Mouse (Mus musculus): ENCODE data around the gene Olfr666. TPM values are rescaled to one million over a fixed set of nuclear protein-coding genes. Genes with fewer than 3 reads are reported as not detected.
A peak's percentile ranks its signal among the peaks of the same experiment; 100 is the strongest.
"Not testable (repeated sequence)": the region's sequence is repeated elsewhere in the genome, so short reads cannot be mapped to it uniquely, and the experiment has no call there.

Olfr666 gene
- polyA plus RNA-seq, 1 experiment, result not detected

DNA sequence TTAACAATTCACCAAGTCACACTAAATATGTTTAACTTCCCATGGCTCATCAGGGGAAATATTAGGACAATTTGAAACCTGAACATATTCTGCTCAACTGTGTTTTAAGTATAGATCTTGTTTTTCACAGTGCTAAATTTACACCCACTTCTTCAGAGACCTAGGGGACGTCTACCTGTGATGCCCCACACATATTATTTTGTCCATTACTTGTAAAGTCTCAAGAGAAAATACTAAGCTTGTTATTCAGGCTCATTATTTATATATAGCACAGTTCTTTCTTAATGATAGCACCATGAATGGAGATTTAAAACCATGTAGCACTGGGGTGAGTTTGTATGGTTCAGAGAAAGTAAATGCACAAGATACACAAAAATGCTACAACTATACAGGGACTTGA is 18.0 kb downstream of the Olfr666 start, which contains the start of gene Olfr665:
Olfr665 (plus strand) TSS at position 301 of the 400 bp plus-strand sequence.
- Histone ChIP-seq H3K4me2 (ENCODE audit: low read depth) (no peak within 1 kb of the TSS), H3K36me3 (ENCODE audit: control insufficient read depth, insufficient read depth) (no peaks in the 10 kb centered on the region), H3K79me2 (ENCODE audit: control insufficient read depth, insufficient read depth) (no peaks in the 10 kb centered on the region), H3K27me3 (ENCODE audit: control insufficient read depth, insufficient read depth, insufficient read length) (no peaks in the 10 kb centered on the region), H3ac (ENCODE audit: control insufficient read depth, insufficient read length) (no peak within 1 kb of the TSS), H3K4me3 (no peak within 1 kb of the TSS)
- TF ChIP-seq SRF (IDR thresholded peaks at IDR 0.05; ENCODE audit: control insufficient read depth, insufficient read length, low read depth) (no peak), POLR2A (IDR thresholded peaks at IDR 0.05; ENCODE audit: insufficient read length, low read depth) (no peak), E2F4 (IDR thresholded peaks at IDR 0.05; ENCODE audit: insufficient read depth) (no peak), MYOG (IDR thresholded peaks at IDR 0.05; ENCODE audit: control insufficient read depth in 1 of 3, insufficient read depth in 1 of 3, insufficient read length in 2 of 3, low read depth in 2 of 3) (no peak), REST (IDR thresholded peaks at IDR 0.05; ENCODE audit: insufficient read depth, insufficient read length) (no peak), TCF12 (IDR thresholded peaks at IDR 0.05; ENCODE audit: insufficient read depth, poor library complexity, severe bottlenecking) (no peak), CEBPB (IDR thresholded peaks at IDR 0.05; ENCODE audit: insufficient read depth, poor library complexity, severe bottlenecking) (no peak), USF1 (IDR thresholded peaks at IDR 0.05; ENCODE audit: low read depth) (no peak), MYOD1 (IDR thresholded peaks at IDR 0.05; ENCODE audit: control insufficient read depth in 1 of 3, insufficient read length in 2 of 3, low read depth in 2 of 3) (no peak), MAX (IDR thresholded peaks at IDR 0.05; ENCODE audit: low read depth) (no peak), POLR2AphosphoS2 (IDR thresholded peaks at IDR 0.05; ENCODE audit: insufficient read length, low read depth) (no peak), TCF3 (IDR thresholded peaks at IDR 0.05; ENCODE audit: insufficient read length, low read depth) (no peak)

DNA sequence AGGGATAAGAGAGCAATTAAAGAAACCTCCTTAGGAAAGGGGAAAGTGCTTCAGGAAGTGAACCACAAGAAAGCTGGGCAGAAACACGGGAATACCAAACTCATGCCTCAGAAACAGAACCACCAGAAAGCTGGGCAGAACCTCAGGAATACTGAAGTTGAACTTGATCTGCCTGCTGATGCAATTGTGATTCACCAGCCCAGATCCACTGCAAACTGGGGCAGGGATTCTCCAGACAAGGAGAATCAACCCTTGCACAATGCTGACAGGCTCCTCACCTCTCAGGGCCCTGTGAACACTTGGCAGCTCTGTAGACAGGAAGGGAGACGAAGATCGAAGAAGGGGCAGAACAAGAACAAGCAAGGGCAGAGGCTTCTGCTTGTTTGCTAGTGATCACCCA is 34.4 kb downstream of the Olfr666 start:
- Histone ChIP-seq H3K4me2 (ENCODE audit: low read depth) (peak overlapping the region; percentile 52), H3K4me3 (no peak overlapping the region), H3K36me3 (ENCODE audit: control insufficient read depth, insufficient read depth) (peaks cover 6% of the 10 kb centered on the region), H3K27me3 (ENCODE audit: control insufficient read depth, insufficient read depth, insufficient read length) (no peaks in the 10 kb centered on the region), H3K79me2 (ENCODE audit: control insufficient read depth, insufficient read depth) (no peaks in the 10 kb centered on the region), H3ac (ENCODE audit: control insufficient read depth, insufficient read length) (no peak overlapping the region)
- TF ChIP-seq POLR2AphosphoS2 (IDR thresholded peaks at IDR 0.05; ENCODE audit: insufficient read length, low read depth) (no peak), REST (IDR thresholded peaks at IDR 0.05; ENCODE audit: insufficient read depth, insufficient read length) (no peak), SRF (IDR thresholded peaks at IDR 0.05; ENCODE audit: control insufficient read depth, insufficient read length, low read depth) (no peak), CEBPB (IDR thresholded peaks at IDR 0.05; ENCODE audit: insufficient read depth, poor library complexity, severe bottlenecking) (peak; percentile 82), MYOD1 (IDR thresholded peaks at IDR 0.05; ENCODE audit: control insufficient read depth in 1 of 3, insufficient read length in 2 of 3, low read depth in 2 of 3) (no peak), E2F4 (IDR thresholded peaks at IDR 0.05; ENCODE audit: insufficient read depth) (no peak), TCF12 (IDR thresholded peaks at IDR 0.05; ENCODE audit: insufficient read depth, poor library complexity, severe bottlenecking) (no peak)

DNA sequence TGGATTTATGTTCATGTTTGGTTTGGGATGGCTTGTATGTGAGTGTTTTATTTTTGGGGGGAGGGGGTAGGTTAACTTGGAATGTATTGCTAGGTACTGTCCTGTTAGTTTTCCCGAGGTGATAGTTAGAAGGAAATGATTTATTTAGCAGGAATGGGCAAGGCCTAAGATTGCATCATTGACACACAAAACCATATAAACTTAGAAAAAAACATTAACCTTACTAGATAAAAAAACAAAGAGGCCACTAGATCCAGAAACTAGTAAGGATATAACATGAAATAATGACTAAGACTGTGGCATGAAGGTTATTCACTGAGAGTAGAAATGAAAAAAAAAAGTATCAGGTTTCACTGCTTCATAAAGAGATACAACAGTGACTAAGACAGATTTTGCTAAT is 38.1 kb downstream of the Olfr666 start:
- H3K79me2 ChIP-seq (ENCODE audit: control insufficient read depth, insufficient read depth), result no peaks in the 10 kb centered on the region
- TF ChIP-seq POLR2AphosphoS2 (IDR thresholded peaks at IDR 0.05; ENCODE audit: insufficient read length, low read depth), result no peak
- TF ChIP-seq CEBPB (IDR thresholded peaks at IDR 0.05; ENCODE audit: insufficient read depth, poor library complexity, severe bottlenecking), result peak; percentile 74
- peak overlapping the region; percentile 48 for H3K4me2 ChIP-seq (ENCODE audit: low read depth)
- peak overlapping the region; percentile 16 for H3K4me3 ChIP-seq
- H3K27me3 ChIP-seq (ENCODE audit: control insufficient read depth, insufficient read depth, insufficient read length), result no peaks in the 10 kb centered on the region
- H3ac ChIP-seq (ENCODE audit: control insufficient read depth, insufficient read length), result no peak overlapping the region
- peaks cover 6% of the 10 kb centered on the region for H3K36me3 ChIP-seq (ENCODE audit: control insufficient read depth, insufficient read depth)

DNA sequence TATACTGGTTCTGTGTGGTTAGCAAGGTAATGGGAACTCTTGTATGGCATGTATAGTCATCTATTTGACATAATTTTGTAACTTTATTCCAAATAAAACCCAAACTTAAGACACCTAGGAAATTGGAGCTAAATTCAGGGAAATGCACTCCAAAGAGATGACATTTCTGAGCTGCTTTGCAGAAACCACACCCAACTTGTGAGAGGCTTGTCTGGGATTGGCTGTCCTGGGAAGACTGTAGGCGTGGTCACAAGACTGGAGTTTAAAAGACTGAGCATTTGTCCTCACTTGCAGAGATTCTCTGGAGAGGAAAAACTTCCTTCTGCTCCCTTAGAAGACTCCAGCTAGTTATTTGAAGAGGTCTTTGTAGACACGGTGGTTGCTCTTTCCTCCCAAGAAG is 39.0 kb downstream of the Olfr666 start, which contains the start of gene Usp17la:
Usp17la (plus strand) TSS at position 301 of the 400 bp plus-strand sequence.
- H3K27me3 ChIP-seq (ENCODE audit: control insufficient read depth, insufficient read depth, insufficient read length); H3ac ChIP-seq (ENCODE audit: control insufficient read depth, insufficient read length); H3K36me3 ChIP-seq (ENCODE audit: control insufficient read depth, insufficient read depth); H3K79me2 ChIP-seq (ENCODE audit: control insufficient read depth, insufficient read depth): not testable (repeated sequence)
- peak within 1 kb of the TSS; percentile 48 for H3K4me2 ChIP-seq (ENCODE audit: low read depth)
- peak within 1 kb of the TSS; percentile 16 for H3K4me3 ChIP-seq

DNA sequence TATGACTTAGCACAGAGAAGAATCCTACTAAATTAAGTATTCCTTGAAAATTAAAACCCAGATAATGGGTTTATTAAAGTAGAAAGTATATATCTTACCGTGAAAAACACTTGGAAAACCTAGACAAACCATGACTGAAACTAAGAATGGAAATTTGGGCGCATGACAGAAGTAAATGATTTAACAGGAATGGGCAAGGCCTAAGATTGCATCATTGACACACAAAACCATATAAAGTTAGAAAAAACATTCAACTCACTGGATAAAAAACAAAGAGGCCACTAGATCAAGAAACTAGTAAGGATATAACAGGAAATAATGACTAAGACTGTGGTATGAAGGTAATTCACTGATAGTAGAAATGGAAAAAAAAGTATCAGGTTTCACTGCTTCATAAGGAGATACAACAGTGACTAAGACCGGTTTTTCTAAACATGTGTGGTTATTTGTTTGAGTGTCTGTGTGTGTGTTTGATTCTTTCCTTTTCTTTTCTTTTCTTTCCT is 40.5 kb downstream of the Olfr666 start:
- H3K36me3 ChIP-seq (ENCODE audit: control insufficient read depth, insufficient read depth), result no peaks in the 10 kb centered on the region
- H3K27me3 ChIP-seq (ENCODE audit: control insufficient read depth, insufficient read depth, insufficient read length), result no peaks in the 10 kb centered on the region
- no peak overlapping the region for H3ac ChIP-seq (ENCODE audit: control insufficient read depth, insufficient read length)
- H3K4me3 ChIP-seq, result no peak overlapping the region
- H3K4me2 ChIP-seq (ENCODE audit: low read depth), result no peak overlapping the region
- no peaks in the 10 kb centered on the region for H3K79me2 ChIP-seq (ENCODE audit: control insufficient read depth, insufficient read depth)
- peak; percentile 82 for TF ChIP-seq CEBPB (IDR thresholded peaks at IDR 0.05; ENCODE audit: insufficient read depth, poor library complexity, severe bottlenecking)
- TF ChIP-seq MYOD1 (IDR thresholded peaks at IDR 0.05; ENCODE audit: control insufficient read depth in 1 of 3, insufficient read length in 2 of 3, low read depth in 2 of 3), result no peak

DNA sequence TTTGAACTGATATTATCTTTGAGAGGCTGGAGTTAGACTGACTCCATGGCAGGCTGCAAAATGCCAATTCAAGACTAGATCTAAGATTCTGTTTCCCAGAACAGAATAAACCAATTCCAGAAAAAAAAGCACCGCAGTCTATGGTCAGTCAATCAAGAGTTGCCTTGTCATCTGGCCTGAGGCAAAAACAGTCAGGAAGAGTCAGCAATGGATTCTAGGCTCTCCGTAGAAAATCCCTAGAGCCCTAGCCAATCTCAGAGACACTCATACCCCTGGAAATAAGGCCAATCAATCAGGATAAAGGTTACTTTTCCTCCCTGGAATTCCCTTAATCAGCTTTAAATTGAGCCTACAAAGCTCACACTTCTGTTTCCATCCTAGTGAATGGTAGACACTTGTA is 44.2 kb downstream of the Olfr666 start:
- H3ac ChIP-seq (ENCODE audit: control insufficient read depth, insufficient read length); H3K79me2 ChIP-seq (ENCODE audit: control insufficient read depth, insufficient read depth); H3K27me3 ChIP-seq (ENCODE audit: control insufficient read depth, insufficient read depth, insufficient read length); H3K4me2 ChIP-seq (ENCODE audit: low read depth); H3K36me3 ChIP-seq (ENCODE audit: control insufficient read depth, insufficient read depth); H3K4me3 ChIP-seq: not testable (repeated sequence)
